Mouse (Mus musculus): ENCODE measurements around the gene Nr2f6. TPM values are rescaled to one million over a fixed set of nuclear protein-coding genes. Genes with fewer than 3 reads are reported as not detected.

Nr2f6 gene
- 28.6 and 34.9 TPM in 2 replicates for polyA plus RNA-seq (2015; fragmentation: Nextera tagmentation; extraction: Ambion mirVana)

DNA sequence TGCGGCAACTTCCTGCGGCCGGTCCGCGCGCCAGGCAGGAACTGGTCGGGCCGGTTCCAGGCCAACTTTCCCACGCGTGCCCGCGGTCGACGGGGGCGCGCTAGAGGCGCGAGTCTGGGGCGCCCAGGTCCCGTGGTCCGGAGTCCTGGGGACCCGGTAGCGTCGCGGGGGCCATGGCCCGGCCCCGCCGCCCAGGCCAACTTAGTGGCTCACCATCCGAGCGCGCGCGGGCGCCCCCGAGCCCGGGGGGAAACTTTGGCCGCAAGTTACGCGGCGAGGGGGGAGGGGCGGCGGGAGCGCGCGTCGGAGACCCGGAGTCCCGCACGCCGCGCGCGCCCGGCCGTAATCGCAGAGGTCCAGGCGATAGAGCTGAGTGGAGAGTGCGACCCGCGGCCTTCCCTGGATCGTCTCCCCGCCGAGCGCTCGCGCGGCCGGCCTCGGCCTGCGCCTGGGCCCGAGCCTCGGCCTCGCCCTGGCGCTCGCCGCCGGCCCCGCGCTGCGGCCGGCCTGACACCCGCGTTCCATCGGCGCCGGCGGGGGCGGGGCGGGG lies at the start of gene Nr2f6:
Gene Nr2f6, minus strand, starts transcription at position 540 of the 550 bp plus-strand sequence.
- under 1% methylated on average over 80 of the region's 89 CpGs for WGBS

GRCm38 (mm10) chr8:71422121-71422520 lies 40.4 kb upstream of the Nr2f6 start:
- H3K27ac ChIP-seq (replicated peaks): no peak overlapping the region
- H3K27me3 ChIP-seq (replicated peaks): no peaks in the 10 kb centered on the region
- no peaks in the 10 kb centered on the region for H3K9me3 ChIP-seq (replicated peaks)
- ATAC-seq (ENCODE audit: low FRiP score): no peak
- H3K36me3 ChIP-seq: no peaks in the 10 kb centered on the region
- H3K9ac ChIP-seq (replicated peaks): no peak overlapping the region
- no peak overlapping the region for H3K4me3 ChIP-seq (replicated peaks)
- no peaks in the 10 kb centered on the region for H3K4me1 ChIP-seq
- H3K4me2 ChIP-seq: no peak overlapping the region

More for the DNA sequence above, at the start of gene Nr2f6:
- ATAC-seq (ENCODE audit: low FRiP score): peak; percentile 56; the same call in 1 of the 2 replicates
- Histone ChIP-seq H3K4me1 (peaks cover 48% of the 10 kb centered on the region), H3K9ac (replicated peaks) (peak within 1 kb of the TSS; percentile 72), H3K36me3 (peaks cover 7% of the 10 kb centered on the region; the same call in 1 of the 2 replicates), H3K9me3 (replicated peaks) (no peaks in the 10 kb centered on the region), H3K27ac (replicated peaks) (peak within 1 kb of the TSS; percentile 81), H3K4me2 (peak within 1 kb of the TSS; percentile 99), H3K27me3 (replicated peaks) (no peaks in the 10 kb centered on the region), H3K4me3 (replicated peaks) (peak within 1 kb of the TSS; percentile 70)

DNA sequence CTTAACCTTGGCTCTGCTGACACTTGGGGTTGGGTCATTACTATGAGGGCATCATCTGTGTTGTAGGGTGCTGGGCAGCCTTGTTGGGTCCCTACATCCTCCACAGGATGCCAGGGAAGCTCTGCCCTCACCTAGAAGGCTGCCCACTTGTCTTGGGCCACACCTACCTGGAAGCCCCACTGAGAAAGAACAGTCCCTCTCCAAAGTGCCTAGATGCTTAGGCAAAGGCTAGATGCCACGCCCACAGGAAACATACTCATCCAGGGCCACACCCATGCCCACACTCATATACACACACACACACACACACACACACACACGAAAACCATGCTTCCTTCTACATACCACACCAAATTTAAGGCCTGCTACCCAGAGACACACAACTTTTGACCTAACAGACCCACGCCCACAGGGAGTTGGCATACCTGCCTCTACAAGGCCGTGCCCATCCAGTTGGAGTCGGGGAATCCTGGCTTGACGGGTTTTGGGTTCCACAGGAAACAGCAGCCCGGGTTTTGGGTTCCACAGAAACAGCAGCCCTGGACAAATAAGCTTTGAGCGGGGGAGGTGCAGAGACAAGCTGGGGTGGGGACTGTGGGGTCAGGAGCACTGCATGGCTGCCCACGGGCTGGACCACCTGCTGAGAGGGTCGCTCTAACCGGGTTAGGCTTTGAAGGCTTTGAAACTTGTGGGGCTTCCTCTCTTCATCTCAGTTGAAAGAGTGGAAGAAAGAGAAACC lies 29.9 kb upstream of the Nr2f6 start:
- no peak overlapping the region for H3K4me3 ChIP-seq (replicated peaks)
- WGBS: 55% methylated on average over 11 of the region's 11 CpGs
- H3K27me3 ChIP-seq (replicated peaks): no peaks in the 10 kb centered on the region
- peaks cover 1% of the 10 kb centered on the region for H3K4me1 ChIP-seq
- no peak for ATAC-seq (ENCODE audit: low FRiP score)
- no peaks in the 10 kb centered on the region for H3K36me3 ChIP-seq
- H3K4me2 ChIP-seq: no peak overlapping the region
- no peak overlapping the region for H3K9ac ChIP-seq (replicated peaks)
- no peaks in the 10 kb centered on the region for H3K9me3 ChIP-seq (replicated peaks)
- no peak overlapping the region for H3K27ac ChIP-seq (replicated peaks)

DNA sequence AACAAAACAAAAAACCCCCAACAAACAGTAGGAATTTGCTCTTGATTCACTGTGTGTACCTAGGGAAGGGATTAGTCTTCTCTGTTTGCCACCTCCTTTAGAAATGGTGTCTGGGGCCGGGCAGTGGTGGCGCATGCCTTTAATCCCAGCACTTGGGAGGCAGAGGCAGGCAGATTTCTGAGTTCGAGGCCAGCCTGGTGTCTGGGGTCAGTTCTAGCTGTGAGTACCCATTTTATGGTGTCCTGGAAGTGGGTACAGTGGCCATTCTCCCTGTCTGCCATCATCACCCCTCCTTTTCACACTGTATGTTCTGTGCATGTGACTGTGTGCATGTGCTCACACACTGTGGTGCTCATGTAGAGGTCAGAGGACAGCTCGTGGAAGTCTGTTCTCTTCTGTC lies 26.5 kb upstream of the Nr2f6 start:
- Histone ChIP-seq H3K4me3 (replicated peaks) (no peak overlapping the region), H3K9me3 (replicated peaks) (no peaks in the 10 kb centered on the region), H3K27ac (replicated peaks) (no peak overlapping the region), H3K36me3 (peaks cover 2% of the 10 kb centered on the region; the same call in 1 of the 2 replicates), H3K4me1 (peaks cover 15% of the 10 kb centered on the region), H3K27me3 (replicated peaks) (no peaks in the 10 kb centered on the region), H3K4me2 (no peak overlapping the region), H3K9ac (replicated peaks) (no peak overlapping the region)
- no peak for ATAC-seq (ENCODE audit: low FRiP score)
- WGBS: 98% methylated on average over 4 of the region's 4 CpGs

GRCm38 (mm10) chr8:71407441-71407840 lies 25.7 kb upstream of the Nr2f6 start:
- Histone ChIP-seq H3K27ac (replicated peaks) (no peak overlapping the region), H3K4me2 (0 out of 2 replicates have a peak overlapping the region, but pooled peaks have one; percentile 9), H3K27me3 (replicated peaks) (no peaks in the 10 kb centered on the region), H3K9me3 (replicated peaks) (no peaks in the 10 kb centered on the region), H3K36me3 (peaks cover 6% of the 10 kb centered on the region; the same call in 1 of the 2 replicates), H3K4me1 (peaks cover 15% of the 10 kb centered on the region), H3K9ac (replicated peaks) (no peak overlapping the region), H3K4me3 (replicated peaks) (no peak overlapping the region)
- 93% methylated on average over 14 of the region's 14 CpGs for WGBS
- no peak for ATAC-seq (ENCODE audit: low FRiP score)

- peak; percentile 34 for ATAC-seq (ENCODE audit: low FRiP score)
- peak overlapping the region; percentile 46 for H3K4me3 ChIP-seq (replicated peaks)
- WGBS: under 1% methylated on average over 55 of the region's 55 CpGs
These were observed 24.6 kb upstream of the Nr2f6 start for GRCm38 (mm10) chr8:71406099-71407015.

DNA sequence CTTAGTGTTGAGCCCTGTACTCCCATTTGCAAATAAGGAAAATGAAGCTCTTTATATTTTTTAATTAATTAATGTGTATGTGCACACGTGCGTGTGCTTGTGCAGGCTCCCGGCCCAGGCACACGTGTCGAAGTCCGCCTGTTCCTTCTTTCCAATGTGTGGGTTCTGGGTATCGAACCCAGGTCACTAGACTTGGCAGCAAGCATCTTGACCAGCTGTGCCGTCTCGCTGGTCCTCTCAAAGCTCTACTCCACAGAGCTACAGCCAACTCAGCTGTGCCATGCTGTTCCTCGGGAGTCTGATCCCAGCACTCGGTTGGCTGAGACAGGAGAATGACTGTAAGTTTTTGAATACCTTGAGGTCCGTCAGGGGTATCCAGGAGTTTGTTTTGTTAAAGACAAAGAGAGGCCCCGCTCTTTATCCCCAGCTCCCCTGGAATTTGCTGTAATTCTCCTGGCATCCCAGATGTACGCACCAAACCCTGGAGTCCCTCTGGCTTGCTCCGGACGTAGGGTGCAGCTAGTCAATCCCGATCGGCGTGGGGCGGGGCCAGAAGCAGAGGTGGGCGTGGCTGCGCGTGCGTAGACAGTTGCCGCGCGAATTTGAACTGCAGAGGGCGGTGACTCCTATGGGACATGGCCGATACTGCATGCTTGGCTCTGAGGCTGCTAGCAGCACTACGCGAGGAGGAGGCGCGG lies 23.8 kb upstream of the Nr2f6 start, which contains the start of gene Ankle1:
Gene Ankle1, plus strand, starts transcription at position 610 of the 698 bp plus-strand sequence.
- Histone ChIP-seq H3K9ac (replicated peaks) (no peak within 1 kb of the TSS; the same call in 1 of the 2 replicates), H3K27ac (replicated peaks) (no peak within 1 kb of the TSS; the same call in 1 of the 2 replicates), H3K4me3 (replicated peaks) (peak within 1 kb of the TSS; percentile 46), H3K4me2 (peak within 1 kb of the TSS; percentile 90), H3K9me3 (replicated peaks) (no peaks in the 10 kb centered on the region), H3K27me3 (replicated peaks) (no peaks in the 10 kb centered on the region), H3K4me1 (peaks cover 15% of the 10 kb centered on the region), H3K36me3 (peaks cover 6% of the 10 kb centered on the region; the same call in 1 of the 2 replicates)
- ATAC-seq (ENCODE audit: low FRiP score): peak; percentile 90
- whole genome bisulfite sequencing: 16% methylated on average over 33 of the region's 33 CpGs

More at GRCm38 (mm10) chr8:71406099-71407015, 24.6 kb upstream of the Nr2f6 start:
- Histone ChIP-seq H3K4me1 (peaks cover 15% of the 10 kb centered on the region), H3K9me3 (replicated peaks) (no peaks in the 10 kb centered on the region), H3K9ac (replicated peaks) (no peak overlapping the region; the same call in 1 of the 2 replicates), H3K36me3 (peaks cover 6% of the 10 kb centered on the region; the same call in 1 of the 2 replicates), H3K27me3 (replicated peaks) (no peaks in the 10 kb centered on the region), H3K4me2 (peak overlapping the region; percentile 90), H3K27ac (replicated peaks) (no peak overlapping the region)

DNA sequence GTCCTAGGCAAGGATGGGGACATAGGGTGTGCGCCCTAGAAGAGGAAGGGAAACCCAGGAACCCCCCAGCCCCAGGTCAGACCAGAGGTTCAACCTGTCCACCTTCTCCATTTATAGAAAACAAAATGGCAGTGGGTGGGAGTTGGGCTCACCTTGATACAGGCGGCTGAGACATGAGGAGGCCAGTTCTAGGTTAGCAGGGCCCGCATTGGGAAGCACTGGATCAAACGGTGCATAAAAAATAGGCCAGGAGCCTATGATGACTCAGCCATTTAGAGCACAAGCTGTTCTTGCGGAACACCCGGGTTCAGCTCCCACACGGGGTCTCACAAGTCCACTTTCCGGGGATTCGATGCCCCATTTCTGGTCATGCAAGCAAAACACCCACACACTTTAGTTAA lies 23.2 kb upstream of the Nr2f6 start:
- H3K4me3 ChIP-seq (replicated peaks): no peak overlapping the region
- H3K27me3 ChIP-seq (replicated peaks): no peaks in the 10 kb centered on the region
- peaks cover 15% of the 10 kb centered on the region for H3K4me1 ChIP-seq
- no peaks in the 10 kb centered on the region for H3K9me3 ChIP-seq (replicated peaks)
- no peak for ATAC-seq (ENCODE audit: low FRiP score)
- peak overlapping the region; percentile 90; the same call in 1 of the 2 replicates for H3K4me2 ChIP-seq
- H3K36me3 ChIP-seq: peaks cover 6% of the 10 kb centered on the region; the same call in 1 of the 2 replicates
- no peak overlapping the region for H3K9ac ChIP-seq (replicated peaks)
- H3K27ac ChIP-seq (replicated peaks): no peak overlapping the region
- 86% methylated on average over 9 of the region's 9 CpGs for WGBS

GRCm38 (mm10) chr8:71404011-71404410 lies 22.3 kb upstream of the Nr2f6 start:
- peaks cover 6% of the 10 kb centered on the region; the same call in 1 of the 2 replicates for H3K36me3 ChIP-seq
- no peak overlapping the region for H3K4me2 ChIP-seq
- H3K4me1 ChIP-seq: peaks cover 15% of the 10 kb centered on the region
- H3K4me3 ChIP-seq (replicated peaks): no peak overlapping the region
- no peaks in the 10 kb centered on the region for H3K27me3 ChIP-seq (replicated peaks)
- no peaks in the 10 kb centered on the region for H3K9me3 ChIP-seq (replicated peaks)
- no peak overlapping the region for H3K27ac ChIP-seq (replicated peaks)
- 91% methylated on average over 8 of the region's 8 CpGs for WGBS
- no peak overlapping the region for H3K9ac ChIP-seq (replicated peaks)
- no peak for ATAC-seq (ENCODE audit: low FRiP score)

DNA sequence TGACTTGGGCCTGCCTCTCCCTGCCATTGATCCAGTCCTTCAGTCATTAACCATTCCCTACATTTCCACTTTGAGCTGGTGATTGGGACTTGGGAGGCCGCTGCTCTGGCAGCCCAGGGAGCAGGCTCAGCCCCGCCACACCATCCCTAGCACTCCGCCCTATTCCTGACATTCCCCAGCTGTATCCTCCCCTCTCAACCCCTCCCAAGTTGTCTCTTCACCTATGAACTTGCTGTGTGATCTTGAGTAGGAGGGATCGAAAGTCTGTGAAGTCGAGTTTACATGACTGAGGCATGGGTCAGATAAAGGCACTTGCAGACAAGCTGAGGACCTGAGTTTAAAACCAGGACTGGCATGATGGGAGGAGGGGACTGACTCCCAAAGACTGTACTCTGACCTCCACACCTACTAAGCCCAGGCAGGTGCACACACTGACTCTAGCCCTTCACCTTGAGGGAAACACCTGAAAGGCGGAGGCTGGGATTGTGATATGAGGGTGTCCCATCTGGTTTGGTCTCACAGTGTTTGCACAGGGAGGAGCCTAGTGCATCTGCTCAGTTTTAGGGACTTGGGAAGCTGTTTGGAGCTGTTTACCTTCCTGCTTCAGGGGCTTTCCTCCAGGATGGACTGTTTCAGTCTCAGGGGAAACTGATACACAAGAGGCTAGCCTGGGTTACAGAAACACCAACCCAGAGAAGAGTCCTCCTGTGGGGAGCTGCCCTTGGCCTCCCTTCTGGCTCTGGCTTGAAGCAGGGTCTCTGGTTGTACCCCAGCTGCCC lies 21.5 kb upstream of the Nr2f6 start:
- H3K4me2 ChIP-seq: no peak overlapping the region
- no peak overlapping the region for H3K9ac ChIP-seq (replicated peaks)
- WGBS: 84% methylated on average over 6 of the region's 6 CpGs
- no peak overlapping the region for H3K4me3 ChIP-seq (replicated peaks)
- no peak overlapping the region for H3K27ac ChIP-seq (replicated peaks)
- H3K4me1 ChIP-seq: peaks cover 15% of the 10 kb centered on the region
- ATAC-seq (ENCODE audit: low FRiP score): no peak
- H3K9me3 ChIP-seq (replicated peaks): no peaks in the 10 kb centered on the region
- peaks cover 12% of the 10 kb centered on the region for H3K36me3 ChIP-seq
- no peaks in the 10 kb centered on the region for H3K27me3 ChIP-seq (replicated peaks)

All from neural tube, embryonic 15.5 days (tissue).